Comparison of ENCODE assay signal across 9 mouse cellular contexts in genomic region chr11:78355471-78356238, GRCm38 (mm10). TPM values are rescaled to one million over a fixed set of nuclear protein-coding genes. Genes with fewer than 3 reads are reported as not detected.
DNase-seq lines count a peak whose midpoint lies in the region; ATAC-seq and TF ChIP-seq lines count a peak whose summit lies in the region.
"Had no signal": no experiment of that assay in that cellular context is flagged by ENCODE, and none has a peak within 500 bp of the region (broad histone marks: within the 10 kb centered on the region; RNA-seq: fewer than 3 reads in every experiment).

No protein-coding gene starts in this region.

- intact Hi-C loops in heart, adult 2 months (cut with DNase I) = loop anchor here (2.0 kb wide), 1 partner anchor 41 kb away; no protein-coding TSS in a partner anchor

- no peaks in the 10 kb centered on the region for H3K79me2 ChIP-seq in heart, adult 2 months (replicated peaks; ENCODE audit: control insufficient read depth, insufficient read depth, low read length)

- H3K36me3 ChIP-seq in heart, adult 2 months (ENCODE audit: control insufficient read depth, insufficient read depth, low read length) = no peaks in the 10 kb centered on the region
- no peaks in the 10 kb centered on the region for H3K36me3 ChIP-seq in heart, embryonic 12.5 days
- H3K36me3 ChIP-seq in thymus, adult 2 months (ENCODE audit: control insufficient read depth, insufficient read depth, low read length) = no peaks in the 10 kb centered on the region
- H3K36me3 ChIP-seq in lung, postnatal 0 days (ENCODE audit: insufficient read depth, low read length) = no peaks in the 10 kb centered on the region

- no peaks in the 10 kb centered on the region for H3K27me3 ChIP-seq in heart, adult 2 months (ENCODE audit: control insufficient read depth, insufficient read depth, low read length)
- peaks cover 18% of the 10 kb centered on the region for H3K27me3 ChIP-seq in heart, embryonic 12.5 days (replicated peaks)
- H3K27me3 ChIP-seq in thymus, adult 2 months (ENCODE audit: control insufficient read depth, insufficient read depth, low read length) = no peaks in the 10 kb centered on the region
- H3K27me3 ChIP-seq in lung, postnatal 0 days (replicated peaks; ENCODE audit: insufficient read depth, low read length) = no peaks in the 10 kb centered on the region

- no peak overlapping the region for H3K4me3 ChIP-seq in heart, adult 2 months
- H3K4me3 ChIP-seq in heart, embryonic 12.5 days = no peak overlapping the region
- no peak overlapping the region for H3K4me3 ChIP-seq in thymus, adult 2 months (ENCODE audit: control insufficient read depth, insufficient read depth, low read length)
- H3K4me3 ChIP-seq in lung, postnatal 0 days (ENCODE audit: low read depth, low read length) = no peak overlapping the region

- TF ChIP-seq EP300 in heart, adult 2 months (IDR thresholded peaks at IDR 0.05; ENCODE audit: insufficient read depth, low read depth, low read length) = no peak
- no peak for TF ChIP-seq EP300 in lung, postnatal 0 days (IDR thresholded peaks at IDR 0.05)

- TF ChIP-seq POLR2A in heart, adult 2 months (IDR thresholded peaks at IDR 0.05; ENCODE audit: insufficient read depth, low read depth, low read length) = no peak
- TF ChIP-seq POLR2A in thymus, adult 2 months (IDR thresholded peaks at IDR 0.05; ENCODE audit: control insufficient read depth, extremely low read depth, insufficient read depth, low read length, poor library complexity) = no peak

- no peaks in the 10 kb centered on the region for H3K4me1 ChIP-seq in heart, adult 2 months (ENCODE audit: control insufficient read depth, insufficient read depth, low read length)
- no peaks in the 10 kb centered on the region for H3K4me1 ChIP-seq in heart, embryonic 12.5 days (replicated peaks)
- H3K4me1 ChIP-seq in thymus, adult 2 months (replicated peaks; ENCODE audit: control insufficient read depth, insufficient read depth, low read length) = no peaks in the 10 kb centered on the region; the same call in 1 of the 2 replicates
- H3K4me1 ChIP-seq in lung, postnatal 0 days (ENCODE audit: insufficient read depth, low read depth, low read length) = no peaks in the 10 kb centered on the region; the same call in 1 of the 2 replicates

- peak; percentile 93 for TF ChIP-seq CTCF in heart, adult 2 months (IDR thresholded peaks at IDR 0.05)
- TF ChIP-seq CTCF in thymus, adult 2 months (IDR thresholded peaks at IDR 0.05; ENCODE audit: borderline replicate concordance, control insufficient read depth, extremely low read depth, insufficient read depth, low read length, poor library complexity) = peak; percentile 48; the same call in 1 of the 2 replicates
- TF ChIP-seq CTCF in lung, postnatal 0 days (IDR thresholded peaks at IDR 0.05) = peak; percentile 84

- DNase-seq in heart, adult 2 months = peak in 1 of 2 experiments; percentile 74
- peak; percentile 62 for DNase-seq in thymus, adult 2 months
- no peak for DNase-seq in thymus, adult 18-20 months
- peak; percentile 68 for DNase-seq in cerebellum, adult 8-10 months
- peak; percentile 69 for DNase-seq in lung, postnatal 0 days (ENCODE audit: low spot score)
- DNase-seq in testis, postnatal 10 days (ENCODE audit: low spot score) = peak; percentile 87

- 37% methylated on average over 4 of the region's 4 CpGs for WGBS in heart, adult 2 months
- WGBS in heart, embryonic 12.5 days = 36% methylated on average over 4 of the region's 4 CpGs
- 46% methylated on average over 4 of the region's 4 CpGs for WGBS in thymus, adult 2 months
- 32% methylated on average over 4 of the region's 4 CpGs for WGBS in lung, postnatal 0 days

- no peak overlapping the region for H3K27ac ChIP-seq in heart, adult 2 months
- no peak overlapping the region for H3K27ac ChIP-seq in heart, embryonic 12.5 days (ENCODE audit: poor library complexity, severe bottlenecking)
- H3K27ac ChIP-seq in thymus, adult 2 months (ENCODE audit: control insufficient read depth, insufficient read depth, low read length) = no peak overlapping the region
- no peak overlapping the region for H3K27ac ChIP-seq in lung, postnatal 0 days (ENCODE audit: low read length)

- no peak overlapping the region for H3K4me2 ChIP-seq in heart, embryonic 12.5 days
- no peak overlapping the region for H3K4me2 ChIP-seq in lung, postnatal 0 days (replicated peaks; ENCODE audit: low read depth, low read length)

- ATAC-seq in heart, embryonic 12.5 days (ENCODE audit: insufficient number of reproducible peaks, low FRiP score) = no peak
- ATAC-seq in hematopoietic stem cell, adult 5-6 weeks (replicated peaks in 1 of 2; ENCODE audit: insufficient read depth in 1 of 2, low FRiP score in 2 of 2, low TSS enrichment in 1 of 2, low read depth in 1 of 2, poor library complexity in 2 of 2, severe bottlenecking in 2 of 2) = 0 out of 4 replicates have a peak, but pooled peaks have one; percentile 24
- ATAC-seq in lung, postnatal 0 days = no peak

- H3K9me3 ChIP-seq in heart, embryonic 12.5 days (replicated peaks) = no peaks in the 10 kb centered on the region
- no peaks in the 10 kb centered on the region for H3K9me3 ChIP-seq in lung, postnatal 0 days (ENCODE audit: low read length)

- no peak overlapping the region for H3K9ac ChIP-seq in heart, adult 2 months (ENCODE audit: low read depth, low read length)
- no peak overlapping the region for H3K9ac ChIP-seq in heart, embryonic 12.5 days
- no peak overlapping the region for H3K9ac ChIP-seq in lung, postnatal 0 days (replicated peaks; ENCODE audit: low read depth)

RNA-seq across cellular contexts. Expression of gene Unc119, which starts 12.4 kb away (rescaled TPM):
- 1 to 10 TPM; 4.6 to 4.9 TPM for total RNA-seq in heart, adult 2 months (2021)
- polyA plus RNA-seq in heart, adult 2 months (2012; rRNA removed) = 16.8 and 17.8 TPM in 2 replicates
- polyA plus RNA-seq in heart, embryonic 12.5 days (2016; fragmentation: Nextera tagmentation; extraction: Ambion mirVana) = 45.6 and 47.7 TPM in 2 replicates
- polyA plus RNA-seq in thymus, adult 2 months (2012; rRNA removed) = 31.1 and 42.0 TPM in 2 replicates
- 17.4 and 29.9 TPM in 2 replicates for total RNA-seq in hematopoietic stem cell, adult 5-6 weeks (2017)
- 35.6 and 37.5 TPM in 2 replicates for polyA plus RNA-seq in lung, postnatal 0 days (2015; fragmentation: Nextera tagmentation; extraction: Ambion mirVana)

RNA-seq across cellular contexts. Expression of gene Pigs, which starts 27.4 kb away (rescaled TPM):
- total RNA-seq in heart, adult 2 months (2021) = 10 to 100 TPM; 20.7 to 25.4 TPM
- 39.7 and 47.1 TPM in 2 replicates for polyA plus RNA-seq in heart, adult 2 months (2012; rRNA removed)
- polyA plus RNA-seq in heart, embryonic 12.5 days (2016; fragmentation: Nextera tagmentation; extraction: Ambion mirVana) = 71.4 and 75.6 TPM in 2 replicates
- 88.3 and 95.0 TPM in 2 replicates for polyA plus RNA-seq in thymus, adult 2 months (2012; rRNA removed)
- total RNA-seq in hematopoietic stem cell, adult 5-6 weeks (2017) = 9.9 and 10.1 TPM in 2 replicates
- 47.2 and 49.2 TPM in 2 replicates for polyA plus RNA-seq in lung, postnatal 0 days (2015; fragmentation: Nextera tagmentation; extraction: Ambion mirVana)

RNA-seq across cellular contexts. Expression of gene Foxn1, which starts 30.7 kb away (rescaled TPM):
- total RNA-seq in heart, adult 2 months (2021) = not detected
- polyA plus RNA-seq in heart, adult 2 months (2012; rRNA removed) = not detected in 2 replicates
- polyA plus RNA-seq in heart, embryonic 12.5 days (2016; fragmentation: Nextera tagmentation; extraction: Ambion mirVana) = not detected in 2 replicates
- polyA plus RNA-seq in thymus, adult 2 months (2012; rRNA removed) = 27.0 and 31.3 TPM in 2 replicates
- total RNA-seq in hematopoietic stem cell, adult 5-6 weeks (2017) = not detected in 2 replicates
- polyA plus RNA-seq in lung, postnatal 0 days (2015; fragmentation: Nextera tagmentation; extraction: Ambion mirVana) = not detected in 2 replicates
- total RNA-seq: left cerebral cortex, postnatal 14 days had no signal

RNA-seq across cellular contexts. Expression of gene Aldoc, which starts 32.9 kb away (rescaled TPM):
- total RNA-seq in heart, adult 2 months (2021) = under 1 TPM; 0.73 to 0.80 TPM
- polyA plus RNA-seq in heart, adult 2 months (2012; rRNA removed) = 0.45 and 0.56 TPM in 2 replicates
- 10.0 and 12.6 TPM in 2 replicates for polyA plus RNA-seq in heart, embryonic 12.5 days (2016; fragmentation: Nextera tagmentation; extraction: Ambion mirVana)
- polyA plus RNA-seq in thymus, adult 2 months (2012; rRNA removed) = 2.4 and 3.0 TPM in 2 replicates
- total RNA-seq in hematopoietic stem cell, adult 5-6 weeks (2017) = 6.6 and 8.7 TPM in 2 replicates
- polyA plus RNA-seq in lung, postnatal 0 days (2015; fragmentation: Nextera tagmentation; extraction: Ambion mirVana) = 12.2 and 12.7 TPM in 2 replicates

RNA-seq across cellular contexts. Expression of gene Spag5, which starts 54.3 kb away (rescaled TPM):
- under 1 TPM; 0.27 to 0.42 TPM for total RNA-seq in heart, adult 2 months (2021)
- polyA plus RNA-seq in heart, adult 2 months (2012; rRNA removed) = 0.64 and 0.94 TPM in 2 replicates
- polyA plus RNA-seq in heart, embryonic 12.5 days (2016; fragmentation: Nextera tagmentation; extraction: Ambion mirVana) = 27.2 and 34.0 TPM in 2 replicates
- polyA plus RNA-seq in thymus, adult 2 months (2012; rRNA removed) = 46.1 and 52.7 TPM in 2 replicates
- 39.9 and 49.1 TPM in 2 replicates for total RNA-seq in hematopoietic stem cell, adult 5-6 weeks (2017)
- 1.4 and 2.5 TPM in 2 replicates for polyA plus RNA-seq in lung, postnatal 0 days (2015; fragmentation: Nextera tagmentation; extraction: Ambion mirVana)

Comparison
In these comparisons a context has a peak if more than half of its experiments do, and no peak if none do; other contexts are left out.
1. DNase-seq: peak in thymus, adult 2 months (single experiment), cerebellum, adult 8-10 months (single experiment), lung, postnatal 0 days (single experiment) and testis, postnatal 10 days (single experiment); none in thymus, adult 18-20 months (0 of 2).
2. ATAC-seq: peak in hematopoietic stem cell, adult 5-6 weeks (2 of 2); none in heart, embryonic 12.5 days (single experiment) and lung, postnatal 0 days (single experiment).
3. RNA of gene Foxn1, which starts 30.7 kb away (polyA plus RNA-seq): 27.0 to 31.3 TPM in thymus, adult 2 months; not detected in lung, postnatal 0 days, not detected in heart, adult 2 months and not detected in heart, embryonic 12.5 days; every median in the first group is over 10 times any median in the second.
4. Peak in every context shown above with its lines, with median percentiles within 50 percentile points of each other: CTCF ChIP-seq.